Mouse (Mus musculus): ENCODE measurements around the gene Klf6.

GRCm38 (mm10) chr13:5819173-5819572, 42.1 kb upstream of the Klf6 start:
- TF ChIP-seq CTCF (IDR thresholded peaks at IDR 0.05; ENCODE audit: control insufficient read depth, insufficient read depth, low read length): no peak
- no peak for TF ChIP-seq POLR2A (IDR thresholded peaks at IDR 0.05; ENCODE audit: borderline replicate concordance, control insufficient read depth, low read depth, low read length)

Measured in bone marrow, adult 2 months (tissue).